Mouse (Mus musculus): Measurements from ENCODE around the gene Hist1h2bb. TPM values are rescaled to one million over a fixed set of nuclear protein-coding genes. Genes with fewer than 3 reads are reported as not detected.

Gene Hist1h2bb
- polyA plus RNA-seq, 1 experiment from 2014 or later, result 2.4 TPM

GRCm38 (mm10) chr13:23792520-23792919, 46.0 kb downstream of the Hist1h2bb start:
- no peaks in the 10 kb centered on the region for H3K9me3 ChIP-seq (ENCODE audit: control insufficient read depth, low read length)
- no peak overlapping the region for H3K9ac ChIP-seq (ENCODE audit: low read length)
- ATAC-seq (ENCODE audit: insufficient read depth, low FRiP score, low TSS enrichment) (0 out of 2 replicates have a peak, but pooled peaks have one; percentile 53), DNase-seq (ENCODE audit: low spot score) (peak; percentile 39)
- no peaks in the 10 kb centered on the region for H3K27me3 ChIP-seq (ENCODE audit: control insufficient read depth, insufficient read depth, low read length)
- 42% methylated on average over 2 of the region's 2 CpGs for WGBS
- H3K27ac ChIP-seq (ENCODE audit: low read depth, low read length), result no peak overlapping the region
- no peak overlapping the region for H3K4me3 ChIP-seq (ENCODE audit: low read depth, low read length)
- H3K36me3 ChIP-seq (ENCODE audit: control insufficient read depth, insufficient read depth, low read length), result no peaks in the 10 kb centered on the region
- no peak overlapping the region for H3K4me2 ChIP-seq (ENCODE audit: low read depth)
- H3K4me1 ChIP-seq (ENCODE audit: control insufficient read depth, insufficient read depth, low read length), result no peaks in the 10 kb centered on the region

Small RNAs within 50 kb of the gene (microRNA-seq; reads per million reads assigned to microRNA genes)
- not detected for gene Gm44314
- gene Gm44484, result not detected

Other genes with a start within 250 kb of the Hist1h2bb start
- gene Hist1h4h, start 215.7 kb upstream of the Hist1h2bb start, polyA plus RNA-seq (2014; fragmentation: Nextera tagmentation; extraction: Ambion mirVana), result 3.4 and 6.8 TPM in 2 replicates
- gene Hist1h2af, start 212.8 kb upstream of the Hist1h2bb start, polyA plus RNA-seq (2014; fragmentation: Nextera tagmentation; extraction: Ambion mirVana), result 1.6 and 2.1 TPM in 2 replicates
- 3.3 and 4.3 TPM in 2 replicates for gene Hist1h3g, start 211.3 kb upstream of the Hist1h2bb start, polyA plus RNA-seq (2014; fragmentation: Nextera tagmentation; extraction: Ambion mirVana)
- gene Hist1h2bh, start 203.3 kb upstream of the Hist1h2bb start, polyA plus RNA-seq (2014; fragmentation: Nextera tagmentation; extraction: Ambion mirVana), result 0.82 and 1.3 TPM in 2 replicates
- 0.51 and 1.4 TPM in 2 replicates for gene Hist1h3f, start 202.7 kb upstream of the Hist1h2bb start, polyA plus RNA-seq (2014; fragmentation: Nextera tagmentation; extraction: Ambion mirVana)
- 0.94 and 1.5 TPM in 2 replicates for gene Hist1h4f, start 195.1 kb upstream of the Hist1h2bb start, polyA plus RNA-seq (2014; fragmentation: Nextera tagmentation; extraction: Ambion mirVana)
- 0.58 TPM in 2 replicates for gene Hist1h1d, start 193.5 kb upstream of the Hist1h2bb start, polyA plus RNA-seq (2014; fragmentation: Nextera tagmentation; extraction: Ambion mirVana)
- gene Hist1h3e, start 184.4 kb upstream of the Hist1h2bb start, polyA plus RNA-seq (2014; fragmentation: Nextera tagmentation; extraction: Ambion mirVana), result 6.4 and 6.9 TPM in 2 replicates
- 61.5 and 64.3 TPM in 2 replicates for gene Hist1h2ae, start 175.5 kb upstream of the Hist1h2bb start, polyA plus RNA-seq (2014; fragmentation: Nextera tagmentation; extraction: Ambion mirVana)
- gene Hist1h2bg, start 175.3 kb upstream of the Hist1h2bb start, polyA plus RNA-seq (2014; fragmentation: Nextera tagmentation; extraction: Ambion mirVana), result 6.9 and 10.2 TPM in 2 replicates
- gene Hist1h2bf, start 172.5 kb upstream of the Hist1h2bb start, polyA plus RNA-seq (2014; fragmentation: Nextera tagmentation; extraction: Ambion mirVana), result 3.4 and 4.1 TPM in 2 replicates
- gene Hist1h2ad, start 172.4 kb upstream of the Hist1h2bb start, polyA plus RNA-seq (2014; fragmentation: Nextera tagmentation; extraction: Ambion mirVana), result 0.90 and 4.0 TPM in 2 replicates
- gene Hist1h3d, start 171.0 kb upstream of the Hist1h2bb start, polyA plus RNA-seq (2014; fragmentation: Nextera tagmentation; extraction: Ambion mirVana), result 8.1 and 10.4 TPM in 2 replicates
- gene Hist1h4d, start 165.1 kb upstream of the Hist1h2bb start, polyA plus RNA-seq (2014; fragmentation: Nextera tagmentation; extraction: Ambion mirVana), result 89.4 and 91.9 TPM in 2 replicates
- gene Hist1h2be, start 125.6 kb upstream of the Hist1h2bb start, polyA plus RNA-seq (2014; fragmentation: Nextera tagmentation; extraction: Ambion mirVana), result 1.7 and 1.8 TPM in 2 replicates
- gene Hist1h1e, start 124.2 kb upstream of the Hist1h2bb start, polyA plus RNA-seq (2014; fragmentation: Nextera tagmentation; extraction: Ambion mirVana), result 16.3 and 18.2 TPM in 2 replicates
- 0.92 and 0.97 TPM in 2 replicates for gene Hist1h2ac, start 62.8 kb upstream of the Hist1h2bb start, polyA plus RNA-seq (2014; fragmentation: Nextera tagmentation; extraction: Ambion mirVana)
- 21.3 and 22.2 TPM in 2 replicates for gene Hist1h2bc, start 62.5 kb upstream of the Hist1h2bb start, polyA plus RNA-seq (2014; fragmentation: Nextera tagmentation; extraction: Ambion mirVana)
- not detected in 2 replicates for gene Hist1h1t, start 50.9 kb upstream of the Hist1h2bb start, polyA plus RNA-seq (2014; fragmentation: Nextera tagmentation; extraction: Ambion mirVana)
- 4.1 and 5.2 TPM in 2 replicates for gene Hist1h4c, start 48.3 kb upstream of the Hist1h2bb start, polyA plus RNA-seq (2014; fragmentation: Nextera tagmentation; extraction: Ambion mirVana)
- 3.2 and 3.3 TPM in 2 replicates for gene Hfe, start 35.9 kb upstream of the Hist1h2bb start, polyA plus RNA-seq (2014; fragmentation: Nextera tagmentation; extraction: Ambion mirVana)
- gene Hist1h1c, start 7.9 kb upstream of the Hist1h2bb start, polyA plus RNA-seq (2014; fragmentation: Nextera tagmentation; extraction: Ambion mirVana), result 12.2 and 15.3 TPM in 2 replicates
- gene Hist1h3c, start 1.1 kb upstream of the Hist1h2bb start, polyA plus RNA-seq (2014; fragmentation: Nextera tagmentation; extraction: Ambion mirVana), result 8.3 and 10.6 TPM in 2 replicates
- 33.1 and 47.3 TPM in 2 replicates for gene Hist1h2ab, start 4.4 kb downstream of the Hist1h2bb start, polyA plus RNA-seq (2014; fragmentation: Nextera tagmentation; extraction: Ambion mirVana)
- 6.2 and 8.4 TPM in 2 replicates for gene Hist1h3b, start 5.5 kb downstream of the Hist1h2bb start, polyA plus RNA-seq (2014; fragmentation: Nextera tagmentation; extraction: Ambion mirVana)
- 4.3 and 9.0 TPM in 2 replicates for gene Hist1h4b, start 10.3 kb downstream of the Hist1h2bb start, polyA plus RNA-seq (2014; fragmentation: Nextera tagmentation; extraction: Ambion mirVana)
- not detected in 2 replicates for gene Hist1h4a, start 14.5 kb downstream of the Hist1h2bb start, polyA plus RNA-seq (2014; fragmentation: Nextera tagmentation; extraction: Ambion mirVana)
- gene Hist1h3a, start 15.7 kb downstream of the Hist1h2bb start, polyA plus RNA-seq (2014; fragmentation: Nextera tagmentation; extraction: Ambion mirVana), result 2.3 and 4.3 TPM in 2 replicates
- gene Hist1h1a, start 16.9 kb downstream of the Hist1h2bb start, polyA plus RNA-seq (2014; fragmentation: Nextera tagmentation; extraction: Ambion mirVana), result 1.1 and 3.6 TPM in 2 replicates
- not detected in 2 replicates for gene Trim38, start 23.2 kb downstream of the Hist1h2bb start, polyA plus RNA-seq (2014; fragmentation: Nextera tagmentation; extraction: Ambion mirVana)
- not detected in 2 replicates for gene Slc17a2, start 60.3 kb downstream of the Hist1h2bb start, polyA plus RNA-seq (2014; fragmentation: Nextera tagmentation; extraction: Ambion mirVana)
- not detected in 2 replicates for gene Slc17a3, start 92.7 kb downstream of the Hist1h2bb start, polyA plus RNA-seq (2014; fragmentation: Nextera tagmentation; extraction: Ambion mirVana)
- gene Slc17a1, start 121.0 kb downstream of the Hist1h2bb start, polyA plus RNA-seq (2014; fragmentation: Nextera tagmentation; extraction: Ambion mirVana), result not detected in 2 replicates
- 0.49 and 0.64 TPM in 2 replicates for gene Slc17a4, start 168.3 kb downstream of the Hist1h2bb start, polyA plus RNA-seq (2014; fragmentation: Nextera tagmentation; extraction: Ambion mirVana)
- not detected in 2 replicates for gene Hist1h2ba, start 187.4 kb downstream of the Hist1h2bb start, polyA plus RNA-seq (2014; fragmentation: Nextera tagmentation; extraction: Ambion mirVana)
- not detected in 2 replicates for gene Hist1h2aa, start 187.7 kb downstream of the Hist1h2bb start, polyA plus RNA-seq (2014; fragmentation: Nextera tagmentation; extraction: Ambion mirVana)
- 0.45 and 0.73 TPM in 2 replicates for gene Scgn, start 244.5 kb downstream of the Hist1h2bb start, polyA plus RNA-seq (2014; fragmentation: Nextera tagmentation; extraction: Ambion mirVana)